Mouse (Mus musculus): Measurements from ENCODE around the gene Szrd1.
"Not testable (repeated sequence)": the region's sequence is repeated elsewhere in the genome, so short reads cannot be mapped to it uniquely, and the experiment has no call there.

The Szrd1 gene

DNA sequence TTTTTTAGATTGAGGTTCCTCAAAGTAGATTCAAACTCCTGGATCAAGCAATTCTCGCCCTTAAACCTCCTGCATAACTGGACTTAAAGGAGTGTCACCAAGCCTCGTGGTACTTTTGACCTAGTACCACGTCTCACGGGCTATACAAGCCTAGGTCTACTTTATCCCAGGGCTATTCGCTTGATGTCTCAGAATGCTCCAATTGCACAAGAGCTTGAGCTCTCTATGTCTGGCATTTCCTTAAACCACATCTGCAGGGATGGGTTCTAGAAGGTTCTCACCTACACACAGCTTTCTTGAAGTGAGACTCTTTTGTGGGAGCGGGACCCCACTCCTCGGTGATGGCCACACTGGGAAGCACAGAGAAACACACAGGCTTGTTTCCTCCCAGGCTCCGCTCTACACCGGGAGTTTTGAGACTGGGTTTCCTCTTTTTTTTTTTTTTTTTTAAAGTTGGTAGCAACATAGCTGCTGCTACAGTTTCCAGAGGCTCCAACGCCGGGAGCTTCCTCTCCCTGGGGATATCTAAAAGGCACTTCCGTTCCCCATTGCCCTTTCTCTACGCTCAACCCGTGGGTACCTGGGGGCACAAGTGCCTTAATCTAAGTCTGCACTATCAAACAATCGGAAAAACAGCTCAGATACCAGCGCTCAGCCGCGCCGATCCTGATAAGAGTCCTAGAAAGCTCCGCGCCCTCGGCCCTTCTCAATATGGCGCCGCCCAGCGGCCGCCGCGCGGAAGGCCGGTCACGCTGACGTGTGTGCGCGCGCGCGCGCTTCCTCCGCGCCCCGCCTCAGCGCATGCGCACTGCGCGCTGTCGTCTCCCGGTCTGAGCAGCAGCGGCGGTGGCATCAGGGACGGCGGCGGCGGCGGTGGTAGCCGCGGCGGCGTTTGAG lies 7.8 kb upstream of the Szrd1 start, which contains the start of gene Fbxo42:
Gene Fbxo42 (plus strand): TSS at position 802 of the 897 bp plus-strand sequence.
- DNase-seq (ENCODE audit: low spot score in 2 of 2): peak; percentile 91 to 95

DNA sequence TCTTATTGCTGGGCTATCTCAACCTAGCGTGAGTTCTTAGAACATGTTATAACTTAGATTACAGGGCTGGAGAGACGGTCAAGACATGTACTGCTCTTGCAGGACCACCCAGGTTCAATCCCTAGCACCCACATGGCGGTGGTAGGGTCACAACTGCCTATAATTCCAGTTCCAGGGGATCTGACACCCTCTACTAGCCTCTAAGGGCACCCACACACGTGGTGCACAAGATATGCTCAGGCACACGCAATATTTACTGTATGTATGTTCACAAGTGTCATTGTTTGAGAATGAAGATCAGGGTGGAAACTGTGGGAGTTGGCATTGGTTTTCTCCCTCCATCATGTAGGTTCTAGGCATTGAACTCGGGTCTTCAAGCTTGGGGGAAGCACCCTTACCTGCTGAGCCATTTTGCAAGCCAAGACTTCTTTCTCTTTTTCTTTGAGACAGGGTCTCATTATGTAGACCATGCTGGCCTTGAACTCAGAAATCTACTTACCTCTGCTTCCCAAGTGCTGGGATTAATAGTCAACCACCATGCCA lies 7.0 kb upstream of the Szrd1 start:
- no peak for DNase-seq (ENCODE audit: low spot score in 2 of 2)

DNA sequence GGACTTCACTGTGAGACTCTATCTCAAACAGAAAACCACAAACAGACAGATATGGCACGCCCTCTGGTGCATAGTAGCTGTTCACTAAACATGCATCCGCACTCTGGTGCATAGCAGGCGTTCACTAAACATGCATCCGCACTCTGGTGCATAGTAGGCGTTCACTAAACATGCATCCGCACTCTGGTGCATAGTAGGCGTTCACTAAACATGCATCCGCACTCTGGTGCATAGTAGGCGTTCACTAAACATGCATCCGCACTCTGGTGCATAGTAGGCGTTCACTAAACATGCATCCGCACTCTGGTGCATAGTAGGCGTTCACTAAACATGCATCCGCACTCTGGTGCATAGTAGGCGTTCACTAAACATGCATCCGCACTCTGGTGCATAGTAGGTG lies 5.5 kb upstream of the Szrd1 start:
- DNase-seq (ENCODE audit: low spot score in 2 of 2): not testable (repeated sequence)

DNA sequence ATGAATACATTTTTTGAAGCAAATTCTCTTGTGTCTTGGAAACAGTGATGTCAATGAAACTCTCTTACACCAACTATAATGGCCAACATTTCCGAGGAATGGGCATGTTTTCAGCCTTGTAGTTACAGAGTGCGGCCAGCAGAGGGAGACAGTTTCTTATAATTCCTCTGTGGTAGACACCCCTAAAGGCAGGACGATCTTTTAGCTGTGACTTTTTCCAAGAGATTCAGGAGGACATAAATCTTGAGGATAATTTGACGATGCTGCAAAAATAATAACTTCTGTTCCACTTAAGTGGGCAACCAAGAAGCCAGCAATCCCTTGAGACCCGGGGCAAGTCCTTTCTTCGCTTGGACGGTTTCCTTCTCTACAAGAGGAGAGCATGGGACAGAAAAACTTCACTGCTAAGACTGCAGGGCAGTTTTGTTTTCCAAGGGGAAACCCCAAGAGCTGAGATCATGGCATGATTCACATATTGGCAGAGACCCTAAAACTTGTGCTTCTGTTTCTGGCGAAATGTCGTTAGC lies 2.8 kb upstream of the Szrd1 start:
- DNase-seq (ENCODE audit: low spot score in 2 of 2): peak; percentile 72 to 75

DNA sequence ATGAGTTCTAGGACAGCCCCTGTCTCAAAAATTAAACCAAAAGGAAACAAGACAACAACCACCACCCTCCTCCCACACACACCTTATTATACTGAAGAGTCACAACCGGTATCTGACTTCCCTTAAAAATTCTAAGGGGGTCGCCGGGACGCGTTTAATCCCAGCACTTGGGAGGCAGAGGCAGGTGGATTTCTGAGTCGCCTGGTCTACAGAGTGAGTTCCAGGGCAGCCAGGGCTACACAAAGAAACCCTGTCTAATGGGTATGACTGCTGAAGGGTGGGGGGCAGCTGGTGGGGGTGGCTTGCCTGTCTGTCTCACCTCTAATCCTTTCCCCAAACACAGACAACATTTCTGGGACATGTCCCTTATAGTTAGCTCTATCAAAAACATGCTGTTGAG lies 1.4 kb upstream of the Szrd1 start:
- no peak for DNase-seq (ENCODE audit: low spot score in 2 of 2)

DNA sequence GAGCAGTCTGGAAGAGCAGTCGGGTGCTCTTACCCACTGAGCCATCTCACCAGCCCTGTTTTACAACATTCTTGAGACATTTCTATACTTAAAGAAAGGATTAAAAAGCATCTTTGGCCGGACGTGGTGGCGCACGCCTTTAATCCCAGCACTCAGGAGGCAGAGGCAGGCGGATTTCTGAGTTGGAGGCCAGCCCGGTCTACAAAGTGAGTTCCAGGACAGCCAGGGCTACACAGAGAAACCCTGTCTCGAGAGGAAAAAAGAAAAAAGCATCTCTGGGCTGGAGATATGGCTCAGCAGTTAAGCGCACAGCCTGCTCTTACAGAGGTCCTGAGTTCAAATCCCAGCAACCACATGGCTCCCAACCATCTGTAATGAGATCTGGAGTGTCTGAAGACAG lies 779 bp upstream of the Szrd1 start:
- not testable (repeated sequence) for DNase-seq (ENCODE audit: low spot score in 2 of 2)

DNA sequence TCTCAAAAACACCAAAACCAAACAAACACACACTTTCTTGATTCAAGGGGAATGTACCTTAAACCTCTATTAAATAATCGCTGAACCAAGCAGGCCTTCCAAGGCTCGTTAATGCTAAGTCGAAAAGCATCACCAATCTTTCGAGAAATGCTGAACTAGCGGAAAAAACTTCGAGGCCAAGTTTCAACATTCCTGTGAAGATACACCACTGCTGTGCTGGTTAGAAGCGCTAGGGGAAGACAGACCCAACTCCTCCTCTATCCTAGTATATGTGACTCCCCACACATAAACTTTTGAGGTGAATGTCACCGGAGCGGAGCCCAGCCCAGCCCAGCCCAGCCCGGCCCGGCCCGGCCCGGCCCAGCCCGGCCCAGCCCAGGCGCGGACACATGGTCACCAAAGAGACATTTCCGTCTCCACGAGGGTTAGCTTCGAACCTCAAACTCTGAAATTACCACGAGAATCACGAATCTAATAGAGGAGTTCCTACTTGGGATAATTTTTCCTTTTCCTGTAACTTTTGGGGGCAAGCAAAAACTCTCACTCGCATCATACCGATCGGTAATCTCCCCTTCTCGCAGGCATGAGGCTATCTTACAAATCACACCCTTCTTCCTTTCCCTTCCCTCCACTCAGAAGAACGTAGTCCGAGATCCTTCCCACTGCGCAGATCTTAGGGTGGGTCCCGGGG lies 1.0 kb downstream of the Szrd1 start:
- no peak for DNase-seq (ENCODE audit: low spot score in 2 of 2)

DNA sequence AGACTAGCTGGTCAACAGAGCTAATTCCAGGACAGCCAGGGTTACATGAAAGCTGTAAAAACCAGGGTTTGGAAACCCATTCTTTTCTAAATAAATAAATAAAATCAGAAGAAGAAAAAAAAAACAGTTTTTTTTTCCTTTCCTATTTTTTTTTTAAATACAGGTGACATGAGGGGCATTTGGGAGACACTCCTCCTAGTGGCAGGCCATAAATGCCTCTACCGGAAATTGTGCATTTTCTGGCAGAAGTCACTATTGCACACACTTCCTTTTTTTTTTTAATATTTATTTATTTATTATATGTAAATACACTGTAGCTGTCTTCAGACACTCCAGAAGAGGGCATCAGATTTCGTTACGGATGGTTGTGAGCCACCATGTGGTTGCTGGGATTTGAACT lies 1.8 kb downstream of the Szrd1 start:
- peak in 1 of 2 experiments; percentile 38 for DNase-seq (ENCODE audit: low spot score in 2 of 2)

DNA sequence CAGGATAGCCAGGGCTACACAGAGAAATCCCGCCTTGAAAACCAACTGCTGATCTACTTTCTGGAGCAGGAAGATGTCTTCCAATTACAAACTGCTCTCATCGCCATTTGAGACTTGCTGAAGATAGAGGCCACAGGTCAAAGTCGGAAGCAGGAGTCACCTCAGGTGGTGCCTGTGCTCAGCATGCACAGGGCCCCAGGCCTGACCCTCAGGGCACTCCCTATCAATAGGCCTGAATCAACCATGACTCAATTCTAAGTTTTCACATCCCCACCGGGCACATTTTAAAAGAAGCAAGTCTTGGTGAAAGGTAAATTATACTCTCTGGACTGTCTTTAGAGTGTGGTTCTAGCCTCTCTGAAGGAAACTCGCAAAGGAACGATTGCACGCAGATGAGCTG lies 3.4 kb downstream of the Szrd1 start:
- DNase-seq (ENCODE audit: low spot score in 2 of 2): no peak

DNA sequence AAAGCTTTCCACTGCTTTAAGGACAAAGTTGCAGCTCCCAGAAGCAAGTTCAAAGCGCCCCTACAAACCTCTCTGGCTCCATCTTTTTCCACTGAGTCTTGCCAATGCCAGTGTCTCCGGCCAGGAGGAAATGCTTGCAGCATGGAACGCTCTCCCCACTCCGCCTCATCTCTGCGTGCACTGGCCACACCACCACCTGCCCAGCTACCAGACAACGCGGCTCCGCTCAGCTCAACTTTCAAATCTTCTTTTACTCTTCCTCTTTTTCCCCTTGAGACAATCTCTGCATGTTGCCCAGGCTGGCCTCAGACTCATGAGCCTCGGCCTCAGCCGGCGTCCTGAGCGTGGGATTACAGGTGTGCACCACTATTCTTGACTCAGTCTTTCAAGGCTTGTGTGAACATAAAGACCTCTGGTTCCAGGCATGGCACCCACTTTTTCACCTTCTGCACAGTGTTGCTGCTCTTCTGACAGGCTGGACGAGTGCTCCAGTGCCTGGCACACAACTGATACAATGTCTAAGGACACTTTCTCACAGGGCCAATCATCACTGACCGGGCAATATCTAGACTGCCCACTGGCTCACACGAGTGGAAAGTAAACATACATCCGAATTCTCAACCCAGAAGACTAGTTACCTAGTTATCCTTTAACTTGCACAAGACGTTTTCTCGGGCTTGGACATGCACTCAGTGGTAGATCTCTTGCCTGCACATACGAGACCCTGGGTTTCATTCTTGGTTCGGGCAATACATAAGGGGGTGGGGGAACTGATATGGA lies 4.6 kb downstream of the Szrd1 start:
- DNase-seq (ENCODE audit: low spot score in 2 of 2): peak in 1 of 2 experiments; percentile 46

DNA sequence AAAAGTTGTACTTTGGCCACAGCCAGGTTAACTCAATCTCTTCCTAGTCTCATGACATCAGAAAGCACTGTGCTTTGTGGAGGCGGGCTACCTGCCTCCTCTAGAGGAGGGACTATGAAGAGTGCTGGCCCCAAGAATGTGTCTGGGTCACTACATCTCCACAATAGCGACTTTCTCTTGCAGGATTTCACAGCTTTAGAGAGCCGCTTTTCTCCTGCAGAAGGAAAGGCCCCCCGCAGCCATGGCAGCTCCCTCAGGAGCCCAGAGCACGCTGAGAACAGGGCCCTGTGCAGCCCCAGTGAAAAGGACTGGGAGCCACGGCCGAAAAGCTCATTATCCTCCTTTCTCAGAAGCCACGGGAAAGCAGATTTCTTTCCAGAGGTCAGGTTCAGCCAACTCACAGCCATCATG lies 5.5 kb downstream of the Szrd1 start:
- DNase-seq (ENCODE audit: low spot score in 2 of 2): no peak

DNA sequence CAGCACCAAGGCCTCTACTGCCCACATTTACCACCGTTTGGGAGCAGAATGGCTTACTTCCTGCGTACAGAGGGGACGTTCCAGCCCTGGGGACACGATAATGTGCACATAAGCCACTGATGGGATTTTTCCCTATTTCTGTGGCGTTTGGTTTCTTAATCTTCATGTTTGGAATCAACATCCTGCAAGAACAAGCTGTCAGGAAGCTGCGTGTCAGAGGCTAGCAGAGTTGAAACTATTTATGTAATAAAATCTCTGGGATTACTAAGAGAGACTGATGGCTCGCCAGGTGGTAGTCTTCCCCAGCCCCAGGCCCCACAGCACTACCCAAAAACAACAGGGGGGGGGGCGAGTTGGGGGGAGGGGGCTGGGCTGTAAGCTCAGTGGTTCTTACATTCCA lies 6.3 kb downstream of the Szrd1 start:
- no peak for DNase-seq (ENCODE audit: low spot score in 2 of 2)

DNA sequence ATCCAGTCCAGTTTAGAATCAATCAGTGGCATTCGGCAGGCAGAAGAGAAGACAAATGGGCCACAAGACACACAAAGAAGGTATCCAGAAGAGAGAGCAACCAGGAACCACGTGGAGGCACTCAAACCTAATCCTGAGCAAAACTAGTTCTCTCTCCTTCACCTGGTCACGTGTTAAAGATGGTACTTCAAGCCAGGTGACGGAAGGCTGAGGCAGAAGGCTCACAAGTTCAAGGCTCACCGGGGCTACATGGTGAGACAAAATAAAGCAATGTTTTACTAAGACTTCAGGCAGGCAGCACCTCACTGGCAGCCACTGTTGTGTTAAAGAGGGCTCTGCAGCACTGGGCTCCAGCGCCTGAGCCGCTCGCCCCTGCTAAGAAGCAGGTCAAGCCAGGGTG lies 7.4 kb downstream of the Szrd1 start:
- no peak for DNase-seq (ENCODE audit: low spot score in 2 of 2)

DNA sequence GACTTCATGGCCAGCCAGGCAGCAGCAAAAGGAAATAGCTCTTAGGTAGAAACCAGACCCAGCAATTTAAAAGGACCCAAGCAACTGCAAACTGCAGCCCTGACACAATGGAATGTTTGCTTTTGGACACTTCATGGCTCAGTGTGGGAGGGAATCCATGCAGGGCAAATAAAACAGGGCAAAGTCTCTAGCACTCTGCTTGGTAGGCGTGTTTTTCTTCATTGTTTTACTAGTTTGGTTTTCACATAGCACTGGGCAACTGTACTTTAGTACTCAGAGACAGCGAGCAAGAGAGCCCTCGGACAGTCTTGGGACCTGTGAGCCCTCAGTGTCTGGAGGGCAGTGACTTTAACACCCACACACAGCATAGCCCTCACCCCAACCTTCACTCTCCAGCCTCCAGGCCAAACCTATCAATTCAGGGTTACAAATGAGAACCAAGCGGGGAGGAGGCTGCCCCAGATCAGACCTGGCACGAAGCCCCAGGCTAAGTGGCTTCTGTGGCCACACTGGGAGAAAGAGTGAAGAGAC lies 8.0 kb downstream of the Szrd1 start:
- no peak for DNase-seq (ENCODE audit: low spot score in 2 of 2)

DNA sequence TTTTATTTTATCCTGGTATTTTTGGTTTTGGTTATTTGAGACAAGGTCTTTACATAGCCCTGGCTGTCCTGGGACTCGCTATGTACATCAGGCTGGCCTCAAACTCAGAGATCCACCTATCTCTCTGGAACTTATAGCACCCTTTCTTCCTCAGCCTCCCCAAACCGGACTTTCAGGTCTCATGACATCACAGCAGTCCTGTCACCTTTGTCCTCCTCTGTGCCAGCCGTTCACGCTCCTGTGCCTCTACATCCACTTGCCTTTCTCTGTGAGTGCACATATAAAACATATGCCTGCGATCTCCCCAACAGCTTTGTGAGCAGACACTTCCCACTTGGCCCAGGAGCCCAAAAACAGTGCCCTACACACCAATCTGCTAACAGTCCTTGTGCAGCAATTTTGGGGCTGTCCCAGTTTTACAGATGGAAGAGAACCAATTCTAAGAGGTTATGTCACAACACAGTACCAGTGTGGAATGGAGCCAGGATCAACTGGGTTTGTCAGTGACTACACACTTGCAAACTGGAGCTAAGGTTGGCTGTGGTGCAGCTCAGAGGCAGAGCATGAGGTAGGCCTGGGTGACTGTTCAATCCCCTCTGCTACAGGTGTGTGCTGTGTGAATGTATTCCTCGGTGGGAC lies 8.8 kb downstream of the Szrd1 start:
- DNase-seq (ENCODE audit: low spot score in 2 of 2): no peak

DNA sequence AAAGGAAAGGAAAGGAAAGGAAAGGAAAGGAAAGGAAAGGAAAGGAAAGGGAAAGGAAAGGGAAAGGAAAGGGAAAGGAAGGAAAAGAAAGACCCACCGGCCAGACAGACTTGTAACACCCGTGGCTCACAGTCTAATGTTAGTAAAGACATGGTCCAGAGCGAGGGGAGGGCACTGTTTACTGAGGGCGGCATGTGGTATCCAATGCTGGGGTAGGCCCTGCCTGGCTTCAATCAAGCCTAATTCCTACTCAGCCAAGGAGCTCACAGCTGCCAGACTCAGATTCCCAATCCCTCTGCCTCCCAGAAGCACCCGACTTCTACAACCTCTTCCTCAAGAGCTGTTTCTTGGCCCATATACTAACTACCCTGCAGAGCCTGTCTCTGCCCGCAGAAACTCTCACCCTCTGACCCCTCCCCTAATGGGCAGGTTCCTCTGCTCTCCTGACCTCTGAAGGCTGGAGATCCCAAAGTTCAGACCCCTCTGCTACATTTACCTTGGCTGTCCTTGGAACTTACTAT lies 10.3 kb downstream of the Szrd1 start:
- no peak for DNase-seq (ENCODE audit: low spot score in 2 of 2)

DNA sequence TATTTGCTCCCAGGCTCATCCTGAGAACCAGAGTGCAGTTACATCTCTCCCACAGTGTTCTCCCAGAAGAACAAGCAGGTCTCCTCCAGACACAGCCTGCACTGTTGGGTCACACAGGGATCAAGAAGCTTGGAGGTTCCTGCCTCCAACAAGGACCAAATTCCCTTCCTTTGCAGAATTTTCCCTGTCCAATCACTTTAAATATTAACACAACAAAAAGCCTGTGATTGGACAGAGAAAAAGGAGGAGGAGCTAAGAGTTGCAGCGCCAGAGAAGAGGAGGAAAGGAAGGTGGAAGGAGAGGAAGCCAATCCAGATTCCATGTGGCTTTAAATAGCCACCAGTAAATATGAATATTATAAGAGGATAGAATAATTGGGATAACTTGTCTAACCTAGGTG lies 16.5 kb downstream of the Szrd1 start:
- no peak for DNase-seq (ENCODE audit: low spot score in 2 of 2)

DNA sequence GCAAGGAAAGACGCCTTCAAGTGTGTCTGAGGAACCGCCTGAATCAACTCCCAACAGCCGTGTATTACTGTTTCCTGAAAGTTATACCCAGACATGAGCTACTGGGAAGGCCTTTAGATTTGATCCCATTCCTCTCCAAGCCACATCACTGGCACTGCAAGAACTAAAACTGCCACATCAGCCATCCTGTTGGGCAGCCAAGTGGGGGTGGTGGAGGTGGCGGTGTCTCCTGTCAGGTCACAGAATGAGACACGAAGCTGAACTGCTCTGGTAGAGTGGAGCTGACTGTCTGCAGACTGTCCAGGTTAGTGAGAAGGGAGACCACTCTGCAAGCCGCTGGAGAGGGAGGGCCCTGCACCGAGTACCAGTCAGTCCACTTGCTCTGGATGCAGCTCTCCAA lies 16.9 kb downstream of the Szrd1 start:
- DNase-seq (ENCODE audit: low spot score in 2 of 2): no peak

DNA sequence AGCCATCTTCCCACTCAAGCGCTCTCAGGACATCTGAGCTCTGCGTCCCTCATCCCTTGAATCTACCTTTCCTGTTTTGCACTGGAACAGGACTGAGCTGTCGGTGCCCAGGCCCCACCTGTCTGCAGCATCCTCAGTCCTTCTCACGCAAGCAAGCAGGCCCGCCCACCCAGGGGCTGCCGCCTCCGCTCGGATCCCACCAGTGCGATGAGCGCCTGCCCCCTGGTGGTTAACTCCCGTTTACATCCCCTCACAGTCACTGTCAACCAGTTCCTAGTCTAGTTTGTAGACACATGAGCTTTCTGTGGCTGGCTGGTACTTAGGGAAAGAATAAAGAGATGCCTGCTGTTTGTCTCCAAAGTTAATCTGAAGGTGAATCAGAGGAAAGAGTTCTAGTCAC lies 18.9 kb downstream of the Szrd1 start:
- DNase-seq (ENCODE audit: low spot score in 2 of 2): peak in 1 of 2 experiments; percentile 31

DNA sequence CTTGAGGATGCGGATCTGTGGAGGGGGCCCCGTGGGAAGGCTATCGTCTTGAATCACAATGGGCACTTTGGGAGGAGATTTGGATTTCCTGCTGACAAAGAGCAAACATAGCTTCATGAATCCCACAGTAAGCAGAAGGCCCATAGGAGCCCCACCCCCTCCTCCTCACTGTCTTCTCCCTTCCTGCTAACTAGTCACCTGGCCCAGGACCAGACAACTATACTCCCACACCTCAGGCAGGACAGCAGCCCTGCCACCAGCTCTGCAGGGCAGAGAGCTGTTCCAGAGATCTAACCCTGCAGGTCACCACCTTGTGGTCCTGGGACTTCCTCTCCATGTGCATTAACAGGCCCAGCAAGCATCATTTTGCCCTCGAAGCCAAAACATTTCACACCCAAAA lies 20.9 kb downstream of the Szrd1 start:
- no peak for DNase-seq (ENCODE audit: low spot score in 2 of 2)

DNA sequence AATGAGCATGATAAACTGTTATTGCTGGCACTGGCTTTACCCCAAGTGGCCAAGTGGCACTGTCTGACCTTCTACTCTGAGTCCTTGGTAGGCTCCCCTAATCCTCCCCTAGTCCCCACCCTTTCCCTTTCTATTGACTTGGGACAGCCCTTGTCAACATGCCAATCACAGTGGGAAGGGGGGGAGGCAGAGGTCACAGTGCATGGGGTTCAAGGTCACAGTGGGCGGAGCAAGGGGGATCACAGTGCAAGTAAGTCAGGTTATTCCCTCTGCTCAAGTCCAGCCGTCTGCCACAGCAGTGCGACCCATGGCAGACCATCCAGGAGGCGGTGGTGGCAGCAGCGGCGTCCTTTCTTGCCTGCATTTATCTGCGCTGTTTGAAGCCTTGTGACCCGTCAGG lies 24.2 kb downstream of the Szrd1 start:
- DNase-seq (ENCODE audit: low spot score in 2 of 2): no peak

Measured in natural killer cell, adult 2 months (primary cell).